Mouse (Mus musculus): Measurements from ENCODE around the gene Ephb2.

GRCm38 (mm10) chr4:136610387-136610856, 225.4 kb downstream of the Ephb2 start, which contains the start of gene Tex46:
- TF ChIP-seq CTCF (IDR thresholded peaks at IDR 0.05; ENCODE audit: extremely low read depth, insufficient read length, insufficient replicate concordance, low read depth, low read length) (no peak), POLR2A (IDR thresholded peaks at IDR 0.05; ENCODE audit: low read depth, low read length) (no peak)

Measured in small intestine, adult 2 months (tissue).